Mouse (Mus musculus): Measurements from ENCODE around the gene Srsf12. TPM values are rescaled to one million over a fixed set of nuclear protein-coding genes. Genes with fewer than 3 reads are reported as not detected.

Gene Srsf12
- polyA plus RNA-seq, 1 experiment = 0.15 TPM

DNA sequence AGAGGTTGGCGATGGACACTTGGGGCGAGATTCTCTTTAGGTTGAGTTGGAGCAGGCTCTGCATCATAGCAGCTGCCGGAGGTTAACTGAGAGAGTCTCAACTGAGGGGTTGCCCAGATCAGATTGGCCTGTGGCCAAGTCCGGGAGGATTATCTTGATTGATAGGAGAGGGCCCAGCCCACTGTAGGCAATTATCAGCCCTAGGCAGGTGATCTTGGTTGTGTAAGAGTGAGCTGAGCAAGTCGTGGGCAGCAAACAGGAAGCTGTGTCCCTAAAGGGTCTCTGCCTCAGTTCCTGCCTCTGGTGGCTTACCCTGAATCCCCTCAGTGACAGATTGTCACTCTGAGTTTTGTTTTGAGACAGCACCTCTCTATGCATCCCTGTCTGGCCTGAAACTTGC, 33.7 kb downstream of the Srsf12 start:
- 0 out of 2 replicates have a peak overlapping the region, but pooled peaks have one; percentile 0 for H3K27ac ChIP-seq (ENCODE audit: insufficient read depth, low read depth, low read length)
- WGBS = 44% methylated on average over 5 of the region's 5 CpGs

DNA sequence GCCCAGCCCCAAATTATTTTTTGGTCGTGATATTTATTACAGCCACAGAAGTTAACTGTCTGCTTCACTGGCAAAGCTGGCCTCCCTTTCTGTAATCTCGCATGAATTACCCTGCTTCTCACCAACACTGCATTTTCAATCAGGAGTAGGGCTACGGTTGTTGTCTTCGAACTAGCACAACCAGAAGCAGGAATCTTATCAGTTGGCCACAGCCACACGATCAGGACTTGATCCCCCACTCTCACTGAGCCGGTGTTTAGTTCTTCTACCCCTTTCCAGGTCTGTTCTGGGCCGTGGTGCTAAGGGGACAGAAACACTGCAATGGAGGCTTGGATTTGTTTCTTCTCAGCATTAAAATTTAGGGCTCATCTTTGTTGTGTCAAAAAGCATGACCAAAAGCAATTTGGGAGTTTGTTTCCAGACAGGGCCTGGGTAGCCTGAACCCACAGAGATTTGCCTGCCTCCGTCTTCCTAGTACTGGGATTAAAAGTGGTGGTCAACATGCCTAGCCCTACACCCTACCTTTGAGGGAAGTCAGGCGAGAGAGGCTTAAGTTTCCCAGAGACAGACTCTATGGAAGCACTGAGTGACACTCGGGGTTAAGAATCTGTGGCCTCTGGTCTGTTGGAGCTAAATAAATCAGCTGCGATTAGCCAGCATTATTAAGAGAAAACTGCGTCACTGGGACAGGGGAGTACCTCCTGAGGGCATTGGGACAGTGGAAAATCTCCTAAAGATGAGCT, 34.4 kb downstream of the Srsf12 start:
- 67% methylated on average over 12 of the region's 12 CpGs for WGBS

More for the DNA sequence above, 33.7 kb downstream of the Srsf12 start:
- no peak for TF ChIP-seq POLR2A (IDR thresholded peaks at IDR 0.05; ENCODE audit: low read depth, low read length)
- no peak for TF ChIP-seq CTCF (IDR thresholded peaks at IDR 0.05; ENCODE audit: extremely low read depth, insufficient read length, insufficient replicate concordance, low read depth, low read length)
- H3K4me1 ChIP-seq (ENCODE audit: control insufficient read depth, insufficient read depth, insufficient read length, low read length) = peaks cover 12% of the 10 kb centered on the region; the same call in 1 of the 2 replicates
- H3K27me3 ChIP-seq (ENCODE audit: control insufficient read depth, insufficient read depth, low read length) = no peaks in the 10 kb centered on the region
- H3K36me3 ChIP-seq (ENCODE audit: control insufficient read depth, insufficient read depth, low read length) = peaks cover 20% of the 10 kb centered on the region
- H3K4me3 ChIP-seq (ENCODE audit: low read depth, low read length) = no peak overlapping the region

DNA sequence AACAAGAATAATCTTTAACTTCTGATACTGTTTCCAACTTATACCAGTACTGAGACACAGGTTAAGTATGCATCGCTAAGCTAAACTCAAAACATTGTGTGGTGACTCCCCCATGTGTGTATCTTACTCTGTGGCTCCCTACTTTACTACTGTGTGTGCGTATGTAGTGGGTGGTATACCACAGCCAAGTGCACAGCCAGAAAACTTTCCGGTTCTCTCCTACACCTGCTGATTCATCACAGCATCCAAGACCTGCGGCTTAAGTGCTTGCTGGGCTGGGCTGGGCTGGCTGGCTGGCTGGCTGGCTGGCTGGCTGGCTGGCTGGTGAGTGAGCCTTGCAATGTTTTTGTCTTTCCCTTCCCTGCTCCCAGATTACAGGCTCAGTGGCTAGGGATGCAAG, 35.1 kb downstream of the Srsf12 start:
- H3K4me3 ChIP-seq (ENCODE audit: low read depth, low read length) = no peak overlapping the region
- 67% methylated on average over 4 of the region's 4 CpGs for WGBS
- TF ChIP-seq CTCF (IDR thresholded peaks at IDR 0.05; ENCODE audit: extremely low read depth, insufficient read length, insufficient replicate concordance, low read depth, low read length) (no peak), POLR2A (IDR thresholded peaks at IDR 0.05; ENCODE audit: low read depth, low read length) (no peak)
- H3K27me3 ChIP-seq (ENCODE audit: control insufficient read depth, insufficient read depth, low read length) = no peaks in the 10 kb centered on the region
- H3K4me1 ChIP-seq (ENCODE audit: control insufficient read depth, insufficient read depth, insufficient read length, low read length) = peaks cover 12% of the 10 kb centered on the region; the same call in 1 of the 2 replicates
- H3K27ac ChIP-seq (ENCODE audit: insufficient read depth, low read depth, low read length) = no peak overlapping the region
- H3K36me3 ChIP-seq (ENCODE audit: control insufficient read depth, insufficient read depth, low read length) = peaks cover 20% of the 10 kb centered on the region

More for the DNA sequence above, 34.4 kb downstream of the Srsf12 start:
- H3K36me3 ChIP-seq (ENCODE audit: control insufficient read depth, insufficient read depth, low read length) = peaks cover 20% of the 10 kb centered on the region
- H3K27ac ChIP-seq (ENCODE audit: insufficient read depth, low read depth, low read length) = 0 out of 2 replicates have a peak overlapping the region, but pooled peaks have one; percentile 0
- no peak for TF ChIP-seq CTCF (IDR thresholded peaks at IDR 0.05; ENCODE audit: extremely low read depth, insufficient read length, insufficient replicate concordance, low read depth, low read length)
- TF ChIP-seq POLR2A (IDR thresholded peaks at IDR 0.05; ENCODE audit: low read depth, low read length) = no peak
- no peak overlapping the region for H3K4me3 ChIP-seq (ENCODE audit: low read depth, low read length)
- no peaks in the 10 kb centered on the region for H3K27me3 ChIP-seq (ENCODE audit: control insufficient read depth, insufficient read depth, low read length)
- peaks cover 12% of the 10 kb centered on the region; the same call in 1 of the 2 replicates for H3K4me1 ChIP-seq (ENCODE audit: control insufficient read depth, insufficient read depth, insufficient read length, low read length)

DNA sequence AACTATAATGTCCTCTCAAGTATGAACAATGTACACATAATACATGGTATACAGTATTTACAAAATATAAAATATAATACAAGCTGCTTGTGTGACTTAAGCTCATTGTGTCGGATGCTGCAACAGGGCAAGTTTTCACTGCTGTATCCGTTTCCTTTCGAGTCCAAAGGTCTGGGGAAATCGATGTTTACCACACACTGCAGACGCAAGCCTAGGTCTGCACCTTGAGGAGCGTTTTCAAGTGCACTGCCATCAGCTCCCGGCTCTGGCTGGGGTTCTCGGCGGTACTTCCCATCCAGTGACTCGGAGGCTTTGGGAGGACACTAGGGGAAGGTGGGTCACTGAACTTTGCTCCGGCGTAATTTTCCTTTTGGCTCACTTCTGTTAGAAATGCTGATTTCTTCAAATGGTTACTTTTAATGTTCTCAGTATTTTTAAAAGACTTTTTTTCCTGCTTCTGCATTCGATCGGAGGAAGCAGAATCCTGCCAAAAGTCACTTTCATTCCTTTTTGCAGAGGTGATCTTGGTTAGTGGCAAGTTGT, 37.1 kb downstream of the Srsf12 start:
- Histone ChIP-seq H3K27me3 (ENCODE audit: control insufficient read depth, insufficient read depth, low read length) (no peaks in the 10 kb centered on the region), H3K4me3 (ENCODE audit: low read depth, low read length) (peak overlapping the region; percentile 53), H3K36me3 (ENCODE audit: control insufficient read depth, insufficient read depth, low read length) (peaks cover 20% of the 10 kb centered on the region), H3K27ac (ENCODE audit: insufficient read depth, low read depth, low read length) (no peak overlapping the region), H3K4me1 (ENCODE audit: control insufficient read depth, insufficient read depth, insufficient read length, low read length) (peaks cover 9% of the 10 kb centered on the region; the same call in 1 of the 2 replicates)
- 30% methylated on average over 14 of the region's 14 CpGs for WGBS
- TF ChIP-seq CTCF (IDR thresholded peaks at IDR 0.05; ENCODE audit: extremely low read depth, insufficient read length, insufficient replicate concordance, low read depth, low read length) (no peak), POLR2A (IDR thresholded peaks at IDR 0.05; ENCODE audit: low read depth, low read length) (no peak)

GRCm38 (mm10) chr4:33247479-33248053, 38.8 kb downstream of the Srsf12 start:
- H3K4me3 ChIP-seq (ENCODE audit: low read depth, low read length) = peak overlapping the region; percentile 75
- peak overlapping the region; percentile 97 for H3K27ac ChIP-seq (ENCODE audit: insufficient read depth, low read depth, low read length)
- TF ChIP-seq POLR2A (IDR thresholded peaks at IDR 0.05; ENCODE audit: low read depth, low read length) (peak; percentile 84), CTCF (IDR thresholded peaks at IDR 0.05; ENCODE audit: extremely low read depth, insufficient read length, insufficient replicate concordance, low read depth, low read length) (no peak)
- WGBS = 2% methylated on average over 60 of the region's 60 CpGs
- H3K36me3 ChIP-seq (ENCODE audit: control insufficient read depth, insufficient read depth, low read length) = peaks cover 20% of the 10 kb centered on the region
- H3K27me3 ChIP-seq (ENCODE audit: control insufficient read depth, insufficient read depth, low read length) = no peaks in the 10 kb centered on the region
- H3K4me1 ChIP-seq (ENCODE audit: control insufficient read depth, insufficient read depth, insufficient read length, low read length) = peaks cover 9% of the 10 kb centered on the region; the same call in 1 of the 2 replicates

- peak overlapping the region; percentile 75 for H3K4me3 ChIP-seq (ENCODE audit: low read depth, low read length)
- no peaks in the 10 kb centered on the region for H3K27me3 ChIP-seq (ENCODE audit: control insufficient read depth, insufficient read depth, low read length)
- H3K4me1 ChIP-seq (ENCODE audit: control insufficient read depth, insufficient read depth, insufficient read length, low read length) = 0 out of 2 replicates have a peak, but pooled peaks cover 4% of the 10 kb centered on the region
- H3K27ac ChIP-seq (ENCODE audit: insufficient read depth, low read depth, low read length) = peak overlapping the region; percentile 97
- WGBS = under 1% methylated on average over 88 of the region's 88 CpGs
- peaks cover 20% of the 10 kb centered on the region for H3K36me3 ChIP-seq (ENCODE audit: control insufficient read depth, insufficient read depth, low read length)
- peak; percentile 94 for TF ChIP-seq POLR2A (IDR thresholded peaks at IDR 0.05; ENCODE audit: low read depth, low read length)
- no peak for TF ChIP-seq CTCF (IDR thresholded peaks at IDR 0.05; ENCODE audit: extremely low read depth, insufficient read length, insufficient replicate concordance, low read depth, low read length)
Measured at GRCm38 (mm10) chr4:33248062-33248889, 39.5 kb downstream of the Srsf12 start.
